13 mouse cellular contexts compared by ENCODE assay signal in genomic region chr17:66809786-66810185, GRCm38 (mm10).
"Had no signal": no experiment of that assay in that cellular context is flagged by ENCODE, and none has a peak within 500 bp of the region (broad histone marks: within the 10 kb centered on the region; RNA-seq: fewer than 3 reads in every experiment).

No protein-coding gene starts in this region.

- H3K27ac ChIP-seq: kidney, postnatal 0 days; limb, embryonic 12.5 days; liver, embryonic 15.5 days; midbrain, embryonic 10.5 days; neural tube, embryonic 15.5 days had no signal

- DNase-seq: kidney, adult 8-10 months; kidney, postnatal 36 days; layer of hippocampus, adult 9-11 months; midbrain, embryonic 14.5 days; right cerebral cortex, adult 18-20 months; right cerebral cortex, postnatal 25 days; thymus, postnatal 36 days had no signal

- H3K36me3 ChIP-seq: limb, embryonic 12.5 days; liver, embryonic 15.5 days; midbrain, embryonic 10.5 days; neural tube, embryonic 15.5 days had no signal

- H3K4me3 ChIP-seq: limb, embryonic 12.5 days; liver, embryonic 15.5 days; midbrain, embryonic 10.5 days; myocyte; neural tube, embryonic 15.5 days had no signal

- H3K9me3 ChIP-seq: limb, embryonic 12.5 days; liver, embryonic 15.5 days; midbrain, embryonic 10.5 days; neural tube, embryonic 15.5 days had no signal

- H3K4me1 ChIP-seq: limb, embryonic 12.5 days; liver, embryonic 15.5 days had no signal

- H3K27me3 ChIP-seq: limb, embryonic 12.5 days; liver, embryonic 15.5 days; neural tube, embryonic 15.5 days had no signal
